Mouse (Mus musculus) thymus, adult 2 months (tissue): ENCODE results near the gene Ttf1. TPM values are rescaled to one million over a fixed set of nuclear protein-coding genes. Genes with fewer than 3 reads are reported as not detected.

Source experiments
- DNase-seq: peaks from one replicate; pipeline ENCODE4 v3.0.0; 2021
- H3K27ac ChIP-seq: fragments of 200-500 bp; 2 replicates; pipeline ENCODE4 v1.5.1; 2012; ENCODE audit warnings: low read length, control low read depth; ENCODE audit not compliant: control insufficient read depth, insufficient read depth
- H3K27me3 ChIP-seq: fragments of 200-500 bp; 2 replicates; pipeline ENCODE4 v1.6.1; 2012; ENCODE audit warnings: mild to moderate bottlenecking, low read length, moderate library complexity, mixed read lengths; ENCODE audit not compliant: control insufficient read depth, insufficient read depth
- H3K36me3 ChIP-seq: fragments of 200-500 bp; 2 replicates; pipeline ENCODE4 v1.6.1; 2012; ENCODE audit warnings: mild to moderate bottlenecking, low read length, moderate library complexity; ENCODE audit not compliant: control insufficient read depth, insufficient read depth
- H3K4me1 ChIP-seq: fragments of 200-500 bp; replicated peaks from 2 replicates; pipeline ENCODE4 v1.6.1; 2012; ENCODE audit warnings: low read length; ENCODE audit not compliant: control insufficient read depth, insufficient read depth
- H3K4me3 ChIP-seq: fragments of 200-500 bp; 2 replicates; pipeline ENCODE4 v1.5.1; 2012; ENCODE audit warnings: mild to moderate bottlenecking, low read length, control low read depth, moderate library complexity; ENCODE audit not compliant: control insufficient read depth, insufficient read depth
- CTCF ChIP-seq: fragments of 200-500 bp; IDR thresholded peaks from 2 replicates; pipeline ENCODE4 v1.5.1; 2012; ENCODE audit warnings: mild to moderate bottlenecking, control low read depth, low read length, moderate library complexity, borderline replicate concordance; ENCODE audit not compliant: control insufficient read depth, poor library complexity, insufficient read depth; ENCODE audit errors: extremely low read depth
- POLR2A ChIP-seq: fragments of 200-500 bp; IDR thresholded peaks from 2 replicates; pipeline ENCODE4 v1.6.1; 2012; ENCODE audit warnings: mild to moderate bottlenecking, low read length, control low read depth, moderate library complexity; ENCODE audit not compliant: control insufficient read depth, poor library complexity, insufficient read depth; ENCODE audit errors: extremely low read depth
- WGBS: fragments of 180-500 bp; shearing (Covaris S2); methylation state at CpG from one replicate; pipeline ENCODE4 v1.1.7; 2018; 5-methylcytosine and 5-hydroxymethylcytosine counted together
- polyA plus RNA-seq: library from polyadenylated mRNA; depleted of rRNA; stranded (reverse); fragments of >200 nt; gene quantifications from 2 replicates; pipeline ENCODE4 v1.2.3, GENCODE M21; 2012

The Ttf1 gene
- polyA plus RNA-seq, 1 experiment, result 12.2 TPM

GRCm38 (mm10) chr2:29120969-29121368, 60.9 kb downstream of the Ttf1 start:
- no peak for DNase-seq

GRCm38 (mm10) chr2:29122446-29122845, 62.4 kb downstream of the Ttf1 start:
- Histone ChIP-seq H3K27ac (peak overlapping the region; percentile 74), H3K27me3 (no peaks in the 10 kb centered on the region), H3K36me3 (0 out of 2 replicates have a peak, but pooled peaks cover 3% of the 10 kb centered on the region), H3K4me1 (peaks cover 9% of the 10 kb centered on the region), H3K4me3 (no peak overlapping the region)
- TF ChIP-seq CTCF, result no peak
- peak; percentile 37 for DNase-seq
- WGBS, result 53% methylated on average over 3 of the region's 3 CpGs

More at GRCm38 (mm10) chr2:29120969-29121368, 60.9 kb downstream of the Ttf1 start:
- Histone ChIP-seq H3K27me3 (no peaks in the 10 kb centered on the region), H3K4me1 (peaks cover 9% of the 10 kb centered on the region), H3K36me3 (no peaks in the 10 kb centered on the region), H3K27ac (no peak overlapping the region), H3K4me3 (no peak overlapping the region)
- no peak for TF ChIP-seq POLR2A
- TF ChIP-seq CTCF, result no peak

- no peak for DNase-seq
- TF ChIP-seq CTCF, result no peak
- TF ChIP-seq POLR2A, result no peak
- Histone ChIP-seq H3K36me3 (0 out of 2 replicates have a peak, but pooled peaks cover 3% of the 10 kb centered on the region), H3K4me1 (peaks cover 9% of the 10 kb centered on the region), H3K4me3 (peak within 1 kb of the TSS; percentile 65), H3K27ac (peak within 1 kb of the TSS; percentile 92), H3K27me3 (no peaks in the 10 kb centered on the region)
- WGBS, result 70% methylated on average over 14 of the region's 14 CpGs
Measured at GRCm38 (mm10) chr2:29123907-29124569, 64.0 kb downstream of the Ttf1 start, which contains the start of gene Setx. TSS of gene Setx (plus strand) at chr2:29124181.

GRCm38 (mm10) chr2:29124571-29124935, 64.5 kb downstream of the Ttf1 start:
- under 1% methylated on average over 24 of the region's 24 CpGs for WGBS
- peak overlapping the region; percentile 47 for H3K4me3 ChIP-seq
- H3K27ac ChIP-seq, result peak overlapping the region; percentile 92
- H3K4me1 ChIP-seq, result peaks cover 9% of the 10 kb centered on the region
- TF ChIP-seq POLR2A, result peak; percentile 69
- TF ChIP-seq CTCF, result no peak
- DNase-seq, result no peak
- H3K36me3 ChIP-seq, result 0 out of 2 replicates have a peak, but pooled peaks cover 3% of the 10 kb centered on the region
- H3K27me3 ChIP-seq, result no peaks in the 10 kb centered on the region

GRCm38 (mm10) chr2:29124936-29125701, 65.1 kb downstream of the Ttf1 start:
- Histone ChIP-seq H3K4me3 (peak overlapping the region; percentile 65), H3K27me3 (no peaks in the 10 kb centered on the region), H3K27ac (peak overlapping the region; percentile 78), H3K4me1 (peaks cover 9% of the 10 kb centered on the region), H3K36me3 (peaks cover 7% of the 10 kb centered on the region)
- WGBS, result under 1% methylated on average over 79 of the region's 81 CpGs
- DNase-seq, result peak; percentile 100
- TF ChIP-seq CTCF, result peak; percentile 69; the same call in 1 of the 2 replicates
- peak; percentile 49; the same call in 1 of the 2 replicates for TF ChIP-seq POLR2A

- H3K36me3 ChIP-seq, result peaks cover 50% of the 10 kb centered on the region
- H3K27ac ChIP-seq, result no peak overlapping the region
- no peaks in the 10 kb centered on the region for H3K27me3 ChIP-seq
- WGBS, result 83% methylated on average over 7 of the region's 7 CpGs
- DNase-seq, result no peak
- TF ChIP-seq CTCF, result no peak
- TF ChIP-seq POLR2A, result no peak
- H3K4me1 ChIP-seq, result no peaks in the 10 kb centered on the region
- H3K4me3 ChIP-seq, result no peak overlapping the region
Measured at GRCm38 (mm10) chr2:29130118-29130899, 70.2 kb downstream of the Ttf1 start.
